Mouse (Mus musculus): Measurements from ENCODE around the gene Hcst. TPM values are rescaled to one million over a fixed set of nuclear protein-coding genes. Genes with fewer than 3 reads are reported as not detected.

The Hcst gene
- total and polyA plus RNA-seq, 2 experiments from 2014 or later, result 0.54 TPM; not detected in 1

- Histone ChIP-seq H3K4me1 (ENCODE audit: insufficient read depth, low read length) (peaks cover 8% of the 10 kb centered on the region; the same call in 1 of the 2 replicates), H3K27me3 (ENCODE audit: insufficient read depth, low read length) (peaks cover 47% of the 10 kb centered on the region), H3K4me2 (ENCODE audit: low read depth, low read length, poor library complexity, severe bottlenecking) (peak overlapping the region; percentile 29; the same call in 1 of the 2 replicates), H3K36me3 (ENCODE audit: insufficient read depth, low read length) (no peaks in the 10 kb centered on the region), H3K4me3 (ENCODE audit: low read depth, low read length) (peak overlapping the region; percentile 19), H3K9ac (replicated peaks; ENCODE audit: low read length, poor library complexity, severe bottlenecking) (no peak overlapping the region), H3K27ac (ENCODE audit: low read depth, low read length) (no peak overlapping the region), H3K9me3 (ENCODE audit: low read length) (no peaks in the 10 kb centered on the region)
- WGBS, result 21% methylated on average over 25 of the region's 25 CpGs
- ATAC-seq (ENCODE audit: low FRiP score) (no peak), DNase-seq (ENCODE audit: low spot score) (no peak)
- no peak for TF ChIP-seq CTCF (IDR thresholded peaks at IDR 0.05)
Measured at GRCm38 (mm10) chr7:30453327-30453726, 33.7 kb upstream of the Hcst start.

GRCm38 (mm10) chr7:30450241-30450640 lies 30.6 kb upstream of the Hcst start:
- H3K27me3 ChIP-seq (ENCODE audit: insufficient read depth, low read length), result peaks cover 24% of the 10 kb centered on the region
- no peaks in the 10 kb centered on the region for H3K36me3 ChIP-seq (ENCODE audit: insufficient read depth, low read length)
- no peak for DNase-seq (ENCODE audit: low spot score)
- H3K4me1 ChIP-seq (ENCODE audit: insufficient read depth, low read length), result peaks cover 8% of the 10 kb centered on the region; the same call in 1 of the 2 replicates
- no peak overlapping the region for H3K4me2 ChIP-seq (ENCODE audit: low read depth, low read length, poor library complexity, severe bottlenecking)
- H3K27ac ChIP-seq (ENCODE audit: low read depth, low read length), result no peak overlapping the region
- H3K9me3 ChIP-seq (ENCODE audit: low read length), result no peaks in the 10 kb centered on the region
- TF ChIP-seq CTCF (IDR thresholded peaks at IDR 0.05), result no peak
- WGBS, result 73% methylated on average over 7 of the region's 7 CpGs
- ATAC-seq (ENCODE audit: low FRiP score), result no peak
- H3K9ac ChIP-seq (replicated peaks; ENCODE audit: low read length, poor library complexity, severe bottlenecking), result no peak overlapping the region
- no peak overlapping the region for H3K4me3 ChIP-seq (ENCODE audit: low read depth, low read length)

- DNase-seq (ENCODE audit: low spot score) (peak; percentile 75), ATAC-seq (ENCODE audit: low FRiP score) (peak; percentile 77)
- Histone ChIP-seq H3K27me3 (ENCODE audit: insufficient read depth, low read length) (no peaks in the 10 kb centered on the region), H3K27ac (ENCODE audit: low read depth, low read length) (peak within 1 kb of the TSS; percentile 96), H3K36me3 (ENCODE audit: insufficient read depth, low read length) (peaks cover 16% of the 10 kb centered on the region), H3K4me2 (ENCODE audit: low read depth, low read length, poor library complexity, severe bottlenecking) (peak within 1 kb of the TSS; percentile 78), H3K9me3 (ENCODE audit: low read length) (no peaks in the 10 kb centered on the region), H3K4me3 (ENCODE audit: low read depth, low read length) (peak within 1 kb of the TSS; percentile 73), H3K9ac (replicated peaks; ENCODE audit: low read length, poor library complexity, severe bottlenecking) (peak within 1 kb of the TSS; percentile 96), H3K4me1 (ENCODE audit: insufficient read depth, low read length) (peaks cover 3% of the 10 kb centered on the region; the same call in 1 of the 2 replicates)
- WGBS, result under 1% methylated on average over 52 of the region's 72 CpGs
- no peak for TF ChIP-seq CTCF (IDR thresholded peaks at IDR 0.05)
Measured at GRCm38 (mm10) chr7:30444971-30445751, 25.5 kb upstream of the Hcst start, which contains the start of gene Aplp1. Aplp1 (minus strand) TSS chr7:30445535.

GRCm38 (mm10) chr7:30444154-30444970 lies 24.7 kb upstream of the Hcst start:
- Histone ChIP-seq H3K27me3 (ENCODE audit: insufficient read depth, low read length) (no peaks in the 10 kb centered on the region), H3K36me3 (ENCODE audit: insufficient read depth, low read length) (peaks cover 23% of the 10 kb centered on the region), H3K9ac (replicated peaks; ENCODE audit: low read length, poor library complexity, severe bottlenecking) (peak overlapping the region; percentile 96), H3K4me3 (ENCODE audit: low read depth, low read length) (peak overlapping the region; percentile 73), H3K4me2 (ENCODE audit: low read depth, low read length, poor library complexity, severe bottlenecking) (peak overlapping the region; percentile 78), H3K9me3 (ENCODE audit: low read length) (no peaks in the 10 kb centered on the region), H3K27ac (ENCODE audit: low read depth, low read length) (peak overlapping the region; percentile 96), H3K4me1 (ENCODE audit: insufficient read depth, low read length) (peaks cover 3% of the 10 kb centered on the region; the same call in 1 of the 2 replicates)
- 1% methylated on average over 36 of the region's 38 CpGs for WGBS
- ATAC-seq (ENCODE audit: low FRiP score), result peak; percentile 64
- peak; percentile 93 for DNase-seq (ENCODE audit: low spot score)
- TF ChIP-seq CTCF (IDR thresholded peaks at IDR 0.05), result no peak

GRCm38 (mm10) chr7:30443696-30444095 lies 24.0 kb upstream of the Hcst start:
- no peak for ATAC-seq (ENCODE audit: low FRiP score)
- DNase-seq (ENCODE audit: low spot score), result peak; percentile 66
- WGBS, result 15% methylated on average over 9 of the region's 9 CpGs
- H3K27ac ChIP-seq (ENCODE audit: low read depth, low read length), result peak overlapping the region; percentile 96; the same call in 1 of the 2 replicates
- no peaks in the 10 kb centered on the region for H3K9me3 ChIP-seq (ENCODE audit: low read length)
- H3K4me2 ChIP-seq (ENCODE audit: low read depth, low read length, poor library complexity, severe bottlenecking), result peak overlapping the region; percentile 78
- H3K9ac ChIP-seq (replicated peaks; ENCODE audit: low read length, poor library complexity, severe bottlenecking), result no peak overlapping the region; the same call in 1 of the 2 replicates
- no peaks in the 10 kb centered on the region for H3K27me3 ChIP-seq (ENCODE audit: insufficient read depth, low read length)
- H3K4me3 ChIP-seq (ENCODE audit: low read depth, low read length), result peak overlapping the region; percentile 73
- no peak for TF ChIP-seq CTCF (IDR thresholded peaks at IDR 0.05)
- H3K4me1 ChIP-seq (ENCODE audit: insufficient read depth, low read length), result peaks cover 3% of the 10 kb centered on the region; the same call in 1 of the 2 replicates
- H3K36me3 ChIP-seq (ENCODE audit: insufficient read depth, low read length), result peaks cover 28% of the 10 kb centered on the region
